Mouse (Mus musculus): ENCODE data around the gene Trpv2. TPM values are rescaled to one million over a fixed set of nuclear protein-coding genes. Genes with fewer than 3 reads are reported as not detected.
"Not testable (repeated sequence)": the region's sequence is repeated elsewhere in the genome, so short reads cannot be mapped to it uniquely, and the experiment has no call there.

Trpv2 gene
- total RNA-seq, 2 experiments from 2014 or later, result 7.0 to 18.9 TPM

DNA sequence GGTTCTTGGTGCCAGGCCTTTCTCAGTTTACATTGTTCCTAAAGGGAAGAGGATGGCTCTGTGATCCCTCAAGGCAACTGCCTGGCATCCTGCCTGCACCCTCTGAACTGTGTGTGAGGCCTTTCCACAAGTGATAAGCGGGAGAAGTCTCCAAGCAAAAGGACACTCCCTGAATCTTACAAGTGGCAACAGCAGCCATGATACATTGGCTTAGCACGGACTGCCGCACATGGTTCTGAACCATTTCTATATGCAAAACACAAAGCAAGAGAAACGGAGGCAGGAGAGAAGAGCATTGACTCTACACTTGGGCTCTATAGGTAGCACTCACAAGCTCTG lies 71.0 kb downstream of the Trpv2 start:
- ATAC-seq (replicated peaks; ENCODE audit: low FRiP score, poor library complexity, severe bottlenecking), result no peak

- ATAC-seq (replicated peaks; ENCODE audit: low FRiP score, poor library complexity, severe bottlenecking), result no peak
These were observed 71.6 kb downstream of the Trpv2 start for GRCm38 (mm10) chr11:62645732-62646494.

- no peak for ATAC-seq (replicated peaks; ENCODE audit: low FRiP score, poor library complexity, severe bottlenecking)
These were observed 72.2 kb downstream of the Trpv2 start for GRCm38 (mm10) chr11:62646495-62646843.

DNA sequence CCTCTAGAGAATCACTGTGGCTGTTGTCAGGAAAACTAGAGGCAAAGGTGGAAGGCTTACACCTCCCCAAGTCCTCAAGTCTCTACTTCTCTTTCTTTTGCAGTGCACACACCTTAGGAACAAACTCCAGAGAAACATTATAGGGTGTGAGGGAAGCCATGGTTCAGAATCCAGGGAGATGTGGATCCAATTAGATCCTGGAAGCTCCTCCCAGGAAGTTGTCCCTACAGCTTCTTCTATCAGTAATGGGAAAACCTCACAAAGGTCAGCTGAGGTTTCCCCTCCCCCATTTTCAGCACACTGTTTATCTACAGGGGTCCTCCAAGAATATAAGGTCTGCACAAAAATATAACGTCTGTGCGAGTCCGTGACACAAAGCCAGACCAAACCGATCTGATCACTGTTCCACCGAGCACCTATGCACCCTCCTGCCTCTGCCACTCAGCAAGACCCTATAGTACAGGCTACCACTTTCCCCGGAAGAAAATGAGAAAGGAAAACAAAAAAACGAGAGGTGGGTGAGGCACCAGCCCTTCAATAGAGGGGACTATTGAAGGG lies 72.8 kb downstream of the Trpv2 start:
- ATAC-seq (replicated peaks; ENCODE audit: low FRiP score, poor library complexity, severe bottlenecking), result no peak

- peak; percentile 12; the same call in 1 of the 2 replicates for ATAC-seq (replicated peaks; ENCODE audit: low FRiP score, poor library complexity, severe bottlenecking)
These were observed 73.6 kb downstream of the Trpv2 start, which contains the start of gene Lrrc75a for GRCm38 (mm10) chr11:62647661-62648590. Gene Lrrc75a, minus strand, starts transcription at chr11:62648523.

GRCm38 (mm10) chr11:62648591-62649391 lies 74.5 kb downstream of the Trpv2 start, which contains the start of gene Mmgt2:
Gene Mmgt2, plus strand, starts transcription at chr11:62648664.
- peak; percentile 79 for ATAC-seq (replicated peaks; ENCODE audit: low FRiP score, poor library complexity, severe bottlenecking)

- not testable (repeated sequence) for ATAC-seq (replicated peaks; ENCODE audit: low FRiP score, poor library complexity, severe bottlenecking)
These were observed 75.5 kb downstream of the Trpv2 start for GRCm38 (mm10) chr11:62649803-62650202.

Other genes starting within 250 kb of the Trpv2 start
- gene Pigl, start 116.0 kb upstream of the Trpv2 start, total RNA-seq (2015; ENCODE audit: low replicate concordance), result 2.1 and 3.6 TPM in 2 replicates
- 1.7 TPM in 1 of 2 replicates, not detected in the other for gene Pigl, start 116.0 kb upstream of the Trpv2 start, total RNA-seq (2017; ENCODE audit: low replicate concordance)
- 222 and 243 TPM in 2 replicates for gene Ncor1, start 115.9 kb upstream of the Trpv2 start, total RNA-seq (2015; ENCODE audit: low replicate concordance)
- gene Ncor1, start 115.9 kb upstream of the Trpv2 start, total RNA-seq (2017; ENCODE audit: low replicate concordance), result 252 and 266 TPM in 2 replicates
- 12.6 and 55.9 TPM in 2 replicates for gene Cenpv, start 35.2 kb upstream of the Trpv2 start, total RNA-seq (2015; ENCODE audit: low replicate concordance)
- 18.4 and 28.8 TPM in 2 replicates for gene Cenpv, start 35.2 kb upstream of the Trpv2 start, total RNA-seq (2017; ENCODE audit: low replicate concordance)
- gene Ubb, start 23.3 kb upstream of the Trpv2 start, total RNA-seq (2015; ENCODE audit: low replicate concordance), result 699 and 746 TPM in 2 replicates
- gene Ubb, start 23.3 kb upstream of the Trpv2 start, total RNA-seq (2017; ENCODE audit: low replicate concordance), result 465 and 536 TPM in 2 replicates
- 2.9 TPM in 1 of 2 replicates, not detected in the other for gene Lrrc75a, start 74.0 kb downstream of the Trpv2 start, total RNA-seq (2015; ENCODE audit: low replicate concordance)
- 0.53 TPM in 1 of 2 replicates, not detected in the other for gene Lrrc75a, start 74.0 kb downstream of the Trpv2 start, total RNA-seq (2017; ENCODE audit: low replicate concordance)
- 1.8 and 3.8 TPM in 2 replicates for gene Mmgt2, start 74.2 kb downstream of the Trpv2 start, total RNA-seq (2015; ENCODE audit: low replicate concordance)
- gene Mmgt2, start 74.2 kb downstream of the Trpv2 start, total RNA-seq (2017; ENCODE audit: low replicate concordance), result 3.0 and 4.5 TPM in 2 replicates
- gene Zfp287, start 157.4 kb downstream of the Trpv2 start, total RNA-seq (2015; ENCODE audit: low replicate concordance), result 0.42 TPM in 1 of 2 replicates, not detected in the other
- gene Zfp287, start 157.4 kb downstream of the Trpv2 start, total RNA-seq (2017; ENCODE audit: low replicate concordance), result 0.26 and 0.83 TPM in 2 replicates
- gene Gm10428, start 178.6 kb downstream of the Trpv2 start, total RNA-seq (2015; ENCODE audit: low replicate concordance), result not detected in 2 replicates
- not detected in 2 replicates for gene Gm10428, start 178.6 kb downstream of the Trpv2 start, total RNA-seq (2017; ENCODE audit: low replicate concordance)
- gene Zfp286, start 215.0 kb downstream of the Trpv2 start, total RNA-seq (2015; ENCODE audit: low replicate concordance), result not detected in 2 replicates
- not detected in 2 replicates for gene Zfp286, start 215.0 kb downstream of the Trpv2 start, total RNA-seq (2017; ENCODE audit: low replicate concordance)
- 3.4 and 7.2 TPM in 2 replicates for gene Trim16, start 245.7 kb downstream of the Trpv2 start, total RNA-seq (2015; ENCODE audit: low replicate concordance)
- 3.2 and 5.1 TPM in 2 replicates for gene Trim16, start 245.7 kb downstream of the Trpv2 start, total RNA-seq (2017; ENCODE audit: low replicate concordance)